Mouse (Mus musculus) layer of hippocampus, adult 2 months (tissue): Measurements from ENCODE around the gene Gm6592. TPM values are rescaled to one million over a fixed set of nuclear protein-coding genes. Genes with fewer than 3 reads are reported as not detected.
A peak's percentile ranks its signal among the peaks of the same experiment; 100 is the strongest.
"Not testable (repeated sequence)": the region's sequence is repeated elsewhere in the genome, so short reads cannot be mapped to it uniquely, and the experiment has no call there.

Experiments
- DNase-seq, 2 experiments: peaks; one replicate each; pipeline ENCODE4 v3.0.0; 2022; ENCODE audit warnings: low spot score in 2 of 2
- H3K27ac ChIP-seq: fragments of 200-600 bp; 2 replicates; pipeline ENCODE4 v1.8.1; 2022
- H3K4me3 ChIP-seq: fragments of 200-600 bp; 2 replicates; pipeline ENCODE4 v1.8.1; 2022; ENCODE audit warnings: mild to moderate bottlenecking
- CTCF ChIP-seq: fragments of 200-600 bp; conservative IDR thresholded peaks from 2 replicates; pipeline ENCODE4 v1.8.1; 2022; ENCODE audit warnings: antibody characterized with exemption, mild to moderate bottlenecking, moderate library complexity
- long read RNA-seq, 2 experiments: library from polyadenylated mRNA; stranded (forward); transcript quantifications; one replicate each; pipeline ENCODE4 v2.0.0; 2021; ENCODE audit warnings: borderline mapping rate in 2 of 2
- total RNA-seq, 2 experiments: library from RNA; stranded (reverse); gene quantifications; 2 replicates each; pipeline ENCODE4 v1.2.3; 2021

Gene Gm6592
- not detected for total RNA-seq
- long read RNA-seq, experiment 1: 0 reads
- long read RNA-seq, experiment 2: 0 reads

- no peak within 1 kb of the TSS for H3K27ac ChIP-seq
- no peak for DNase-seq
- H3K4me3 ChIP-seq: no peak within 1 kb of the TSS
- TF ChIP-seq CTCF: no peak
Observed at GRCm38 (mm10) chrX:8843694-8844093, at the start of gene Gm6592. Gene Gm6592, plus strand, starts transcription at chrX:8843994.

- H3K4me3 ChIP-seq, H3K27ac ChIP-seq, DNase-seq: not testable (repeated sequence)
Observed at GRCm38 (mm10) chrX:8803391-8803790, 40.4 kb upstream of the Gm6592 start, which contains the start of gene Ssxb5. Gene Ssxb5, plus strand, starts transcription at chrX:8803691.

GRCm38 (mm10) chrX:8832043-8832442 is 11.8 kb upstream of the Gm6592 start:
- Histone ChIP-seq H3K4me3 (no peak overlapping the region), H3K27ac (no peak overlapping the region)
- peak; percentile 13 to 64 for DNase-seq
- TF ChIP-seq CTCF: peak; percentile 80

- H3K4me3 ChIP-seq: no peak overlapping the region
- no peak for DNase-seq
- TF ChIP-seq CTCF: no peak
- H3K27ac ChIP-seq: no peak overlapping the region
Observed at GRCm38 (mm10) chrX:8852486-8852885, 8.7 kb downstream of the Gm6592 start.

GRCm38 (mm10) chrX:8864331-8864730 is 20.5 kb downstream of the Gm6592 start:
- H3K27ac ChIP-seq, H3K4me3 ChIP-seq: not testable (repeated sequence)
- peak; percentile 51 to 74 for DNase-seq
- TF ChIP-seq CTCF: peak; percentile 83

- H3K4me3 ChIP-seq, DNase-seq, H3K27ac ChIP-seq: not testable (repeated sequence)
Observed at GRCm38 (mm10) chrX:8873953-8874352, 30.2 kb downstream of the Gm6592 start, which contains the start of gene Gm5751. Gene Gm5751, plus strand, starts transcription at chrX:8874253.

- no peak for DNase-seq
- TF ChIP-seq CTCF: no peak
- H3K4me3 ChIP-seq: no peak overlapping the region
- no peak overlapping the region for H3K27ac ChIP-seq
Observed at GRCm38 (mm10) chrX:8884336-8884735, 40.5 kb downstream of the Gm6592 start.

GRCm38 (mm10) chrX:8891975-8892342 is 48.2 kb downstream of the Gm6592 start:
- Histone ChIP-seq H3K27ac (peak overlapping the region; percentile 89; the same call in 1 of the 2 replicates), H3K4me3 (peak overlapping the region; percentile 63)
- TF ChIP-seq CTCF: no peak
- DNase-seq: no peak

- peak; percentile 47 to 53 for DNase-seq
- Histone ChIP-seq H3K27ac (peak within 1 kb of the TSS; percentile 89), H3K4me3 (peak within 1 kb of the TSS; percentile 63)
- TF ChIP-seq CTCF: no peak
Observed at GRCm38 (mm10) chrX:8892343-8893155, 48.8 kb downstream of the Gm6592 start, which contains the start of gene B630019K06Rik. Gene B630019K06Rik, plus strand, starts transcription at chrX:8892382.

- no peak for TF ChIP-seq CTCF
- DNase-seq: no peak
- peak overlapping the region; percentile 89 for H3K27ac ChIP-seq
- peak overlapping the region; percentile 63 for H3K4me3 ChIP-seq
Observed at GRCm38 (mm10) chrX:8893182-8893651, 49.4 kb downstream of the Gm6592 start.

Other genes with a start within 250 kb of the Gm6592 start
- gene Ssxb8, start 153.2 kb upstream of the Gm6592 start, total RNA-seq: not detected
- gene Ssx9, start 95.6 kb upstream of the Gm6592 start, total RNA-seq: not detected
- not detected for gene Ssxb5, start 40.3 kb upstream of the Gm6592 start, total RNA-seq
- gene Gm5751, start 30.3 kb downstream of the Gm6592 start, total RNA-seq: not detected
- gene B630019K06Rik, start 48.4 kb downstream of the Gm6592 start, total RNA-seq: 10 to 100 TPM; 28.7 to 34.1 TPM
- not detected for gene Fthl17b, start 119.0 kb downstream of the Gm6592 start, total RNA-seq
- gene Fthl17c, start 132.6 kb downstream of the Gm6592 start, total RNA-seq: not detected
- gene Fthl17d, start 142.8 kb downstream of the Gm6592 start, total RNA-seq: not detected
- not detected for gene Fthl17e, start 189.5 kb downstream of the Gm6592 start, total RNA-seq
- not detected for gene Fthl17f, start 219.0 kb downstream of the Gm6592 start, total RNA-seq